Mouse (Mus musculus): ENCODE data around the gene Rtf1. TPM values are rescaled to one million over a fixed set of nuclear protein-coding genes. Genes with fewer than 3 reads are reported as not detected.

Rtf1 gene
- total and polyA plus RNA-seq, 2 experiments from 2014 or later, result 19.8 to 58.9 TPM

- ATAC-seq (no peak), DNase-seq (ENCODE audit: low spot score) (no peak)
- H3K9ac ChIP-seq (replicated peaks; ENCODE audit: low read length), result no peak overlapping the region
- H3K27me3 ChIP-seq (ENCODE audit: insufficient read depth, low read length), result no peaks in the 10 kb centered on the region
- H3K9me3 ChIP-seq (ENCODE audit: low read length), result no peaks in the 10 kb centered on the region
- H3K4me1 ChIP-seq (ENCODE audit: insufficient read depth, low read length), result no peaks in the 10 kb centered on the region
- peaks cover 70% of the 10 kb centered on the region for H3K36me3 ChIP-seq (ENCODE audit: insufficient read depth, low read length)
- H3K27ac ChIP-seq, result no peak overlapping the region
- 91% methylated on average over 3 of the region's 3 CpGs for WGBS
- TF ChIP-seq CTCF (IDR thresholded peaks at IDR 0.05; ENCODE audit: low read depth), result no peak
- no peak overlapping the region for H3K4me2 ChIP-seq (ENCODE audit: low read depth, low read length)
- H3K4me3 ChIP-seq (ENCODE audit: low read length), result no peak overlapping the region
Measured at GRCm38 (mm10) chr2:119727762-119728416, 53.0 kb downstream of the Rtf1 start.

- no peak for TF ChIP-seq CTCF (IDR thresholded peaks at IDR 0.05; ENCODE audit: low read depth)
- no peak overlapping the region for H3K4me2 ChIP-seq (ENCODE audit: low read depth, low read length)
- no peak overlapping the region for H3K27ac ChIP-seq
- DNase-seq (ENCODE audit: low spot score) (no peak), ATAC-seq (no peak)
- H3K4me3 ChIP-seq (ENCODE audit: low read length), result no peak overlapping the region
- no peaks in the 10 kb centered on the region for H3K27me3 ChIP-seq (ENCODE audit: insufficient read depth, low read length)
- no peak overlapping the region for H3K9ac ChIP-seq (replicated peaks; ENCODE audit: low read length)
- no peaks in the 10 kb centered on the region for H3K9me3 ChIP-seq (ENCODE audit: low read length)
- no peaks in the 10 kb centered on the region for H3K4me1 ChIP-seq (ENCODE audit: insufficient read depth, low read length)
- H3K36me3 ChIP-seq (ENCODE audit: insufficient read depth, low read length), result peaks cover 74% of the 10 kb centered on the region
- 95% methylated on average over 4 of the region's 4 CpGs for WGBS
Measured at GRCm38 (mm10) chr2:119730735-119731134, 55.9 kb downstream of the Rtf1 start.

- Histone ChIP-seq H3K4me3 (ENCODE audit: low read length) (no peak overlapping the region), H3K27ac (no peak overlapping the region), H3K4me2 (ENCODE audit: low read depth, low read length) (no peak overlapping the region), H3K9ac (replicated peaks; ENCODE audit: low read length) (no peak overlapping the region), H3K36me3 (ENCODE audit: insufficient read depth, low read length) (peaks cover 28% of the 10 kb centered on the region), H3K9me3 (ENCODE audit: low read length) (no peaks in the 10 kb centered on the region), H3K27me3 (ENCODE audit: insufficient read depth, low read length) (no peaks in the 10 kb centered on the region), H3K4me1 (ENCODE audit: insufficient read depth, low read length) (no peaks in the 10 kb centered on the region)
- DNase-seq (ENCODE audit: low spot score) (no peak), ATAC-seq (no peak)
- TF ChIP-seq CTCF (IDR thresholded peaks at IDR 0.05; ENCODE audit: low read depth), result no peak
- 28% methylated on average over 12 of the region's 12 CpGs for WGBS
Measured at GRCm38 (mm10) chr2:119737124-119737523, 62.3 kb downstream of the Rtf1 start.

- Histone ChIP-seq H3K4me2 (ENCODE audit: low read depth, low read length) (no peak overlapping the region), H3K4me1 (ENCODE audit: insufficient read depth, low read length) (no peaks in the 10 kb centered on the region; the same call in 1 of the 2 replicates), H3K27me3 (ENCODE audit: insufficient read depth, low read length) (peaks cover 14% of the 10 kb centered on the region), H3K36me3 (ENCODE audit: insufficient read depth, low read length) (peaks cover under 1% of the 10 kb centered on the region; the same call in 1 of the 2 replicates), H3K27ac (no peak overlapping the region), H3K9ac (replicated peaks; ENCODE audit: low read length) (no peak overlapping the region), H3K4me3 (ENCODE audit: low read length) (no peak overlapping the region), H3K9me3 (ENCODE audit: low read length) (no peaks in the 10 kb centered on the region)
- no peak for TF ChIP-seq CTCF (IDR thresholded peaks at IDR 0.05; ENCODE audit: low read depth)
- DNase-seq (ENCODE audit: low spot score) (no peak), ATAC-seq (no peak)
- WGBS, result 13% methylated on average over 2 of the region's 2 CpGs
Measured at GRCm38 (mm10) chr2:119740567-119740966, 65.7 kb downstream of the Rtf1 start.

GRCm38 (mm10) chr2:119741581-119742411, 66.9 kb downstream of the Rtf1 start, which contains the start of gene Itpka:
Gene Itpka, plus strand, starts transcription at chr2:119742337.
- ATAC-seq, result peak; percentile 55; the same call in 1 of the 2 replicates
- peak; percentile 62 for DNase-seq (ENCODE audit: low spot score)
- H3K36me3 ChIP-seq (ENCODE audit: insufficient read depth, low read length), result no peaks in the 10 kb centered on the region
- no peak for TF ChIP-seq CTCF (IDR thresholded peaks at IDR 0.05; ENCODE audit: low read depth)
- H3K4me3 ChIP-seq (ENCODE audit: low read length), result peak within 1 kb of the TSS; percentile 50
- H3K27me3 ChIP-seq (ENCODE audit: insufficient read depth, low read length), result peaks cover 14% of the 10 kb centered on the region
- H3K4me2 ChIP-seq (ENCODE audit: low read depth, low read length), result peak within 1 kb of the TSS; percentile 91
- peak within 1 kb of the TSS; percentile 48 for H3K9ac ChIP-seq (replicated peaks; ENCODE audit: low read length)
- no peaks in the 10 kb centered on the region for H3K9me3 ChIP-seq (ENCODE audit: low read length)
- WGBS, result under 1% methylated on average over 39 of the region's 53 CpGs
- no peak within 1 kb of the TSS for H3K27ac ChIP-seq
- no peaks in the 10 kb centered on the region; the same call in 1 of the 2 replicates for H3K4me1 ChIP-seq (ENCODE audit: insufficient read depth, low read length)

- no peaks in the 10 kb centered on the region for H3K36me3 ChIP-seq (ENCODE audit: insufficient read depth, low read length)
- peak overlapping the region; percentile 48 for H3K9ac ChIP-seq (replicated peaks; ENCODE audit: low read length)
- peaks cover 14% of the 10 kb centered on the region for H3K27me3 ChIP-seq (ENCODE audit: insufficient read depth, low read length)
- TF ChIP-seq CTCF (IDR thresholded peaks at IDR 0.05; ENCODE audit: low read depth), result no peak
- H3K4me2 ChIP-seq (ENCODE audit: low read depth, low read length), result peak overlapping the region; percentile 91
- WGBS, result 2% methylated on average over 67 of the region's 70 CpGs
- H3K4me1 ChIP-seq (ENCODE audit: insufficient read depth, low read length), result no peaks in the 10 kb centered on the region; the same call in 1 of the 2 replicates
- DNase-seq (ENCODE audit: low spot score) (no peak), ATAC-seq (peak; percentile 32)
- H3K27ac ChIP-seq, result no peak overlapping the region
- H3K9me3 ChIP-seq (ENCODE audit: low read length), result no peaks in the 10 kb centered on the region
- peak overlapping the region; percentile 50 for H3K4me3 ChIP-seq (ENCODE audit: low read length)
Measured at GRCm38 (mm10) chr2:119742461-119743175, 67.8 kb downstream of the Rtf1 start.

Data from hindbrain, postnatal 0 days (tissue).